Mouse (Mus musculus): Measurements from ENCODE around the gene Dnttip1. TPM values are rescaled to one million over a fixed set of nuclear protein-coding genes. Genes with fewer than 3 reads are reported as not detected.

Dnttip1 gene
- 62.3 and 91.0 TPM in 2 replicates for polyA plus RNA-seq (2012; rRNA removed)

GRCm38 (mm10) chr2:164745843-164746479 lies at the start of gene Dnttip1, which contains the start of gene Wfdc3:
Gene Dnttip1, plus strand, starts transcription at chr2:164745983.
Gene Wfdc3, minus strand, starts transcription at chr2:164745931.

GRCm38 (mm10) chr2:164698201-164698600 lies 47.6 kb upstream of the Dnttip1 start, which contains the start of gene Spint4:
Gene Spint4, plus strand, starts transcription at chr2:164698501.

GRCm38 (mm10) chr2:164715005-164715404 lies 30.8 kb upstream of the Dnttip1 start, which contains the start of gene Spint5:
Gene Spint5, plus strand, starts transcription at chr2:164715305.

GRCm38 (mm10) chr2:164769258-164770037 lies 23.7 kb downstream of the Dnttip1 start, which contains the start of gene Ube2c:
Gene Ube2c, plus strand, starts transcription at chr2:164769898.

GRCm38 (mm10) chr2:164779481-164780086 lies 33.8 kb downstream of the Dnttip1 start, which contains the start of gene Tnnc2:
Gene Tnnc2, minus strand, starts transcription at chr2:164779967.

GRCm38 (mm10) chr2:164785481-164786387 lies 40.0 kb downstream of the Dnttip1 start, which contains the start of gene Snx21:
Gene Snx21, plus strand, starts transcription at chr2:164785823.

GRCm38 (mm10) chr2:164804533-164805331 lies 58.9 kb downstream of the Dnttip1 start, which contains the start of the genes Acot8 and Zswim3:
Gene Acot8, minus strand, starts transcription at chr2:164804882.
Gene Zswim3, plus strand, starts transcription at chr2:164805098.

Other genes with a start within 250 kb of the Dnttip1 start
- gene Pigt, start 248.5 kb upstream of the Dnttip1 start, polyA plus RNA-seq (2012; rRNA removed): 46.1 and 59.7 TPM in 2 replicates
- gene Wfdc2, start 183.6 kb upstream of the Dnttip1 start, polyA plus RNA-seq (2012; rRNA removed): 20.7 and 21.6 TPM in 2 replicates
- not detected in 2 replicates for gene Spint3, start 172.5 kb upstream of the Dnttip1 start, polyA plus RNA-seq (2012; rRNA removed)
- 0.06 TPM in 1 of 2 replicates, not detected in the other for gene Wfdc6a, start 160.5 kb upstream of the Dnttip1 start, polyA plus RNA-seq (2012; rRNA removed)
- gene Eppin, start 152.4 kb upstream of the Dnttip1 start, polyA plus RNA-seq (2012; rRNA removed): 0.09 TPM in 1 of 2 replicates, not detected in the other
- gene Wfdc6b, start 132.5 kb upstream of the Dnttip1 start, polyA plus RNA-seq (2012; rRNA removed): not detected in 2 replicates
- gene Wfdc8, start 132.4 kb upstream of the Dnttip1 start, polyA plus RNA-seq (2012; rRNA removed): not detected in 2 replicates
- not detected in 2 replicates for gene Wfdc16, start 107.2 kb upstream of the Dnttip1 start, polyA plus RNA-seq (2012; rRNA removed)
- gene Wfdc10, start 89.9 kb upstream of the Dnttip1 start, polyA plus RNA-seq (2012; rRNA removed): 0.30 and 0.42 TPM in 2 replicates
- gene Wfdc9, start 89.4 kb upstream of the Dnttip1 start, polyA plus RNA-seq (2012; rRNA removed): not detected in 2 replicates
- not detected in 2 replicates for gene Wfdc11, start 71.9 kb upstream of the Dnttip1 start, polyA plus RNA-seq (2012; rRNA removed)
- 0.06 and 0.20 TPM in 2 replicates for gene Wfdc13, start 60.9 kb upstream of the Dnttip1 start, polyA plus RNA-seq (2012; rRNA removed)
- gene Spint4, start 47.5 kb upstream of the Dnttip1 start, polyA plus RNA-seq (2012; rRNA removed): not detected in 2 replicates
- not detected in 2 replicates for gene Spint5, start 30.7 kb upstream of the Dnttip1 start, polyA plus RNA-seq (2012; rRNA removed)
- gene Wfdc3, start 52 bp upstream of the Dnttip1 start, polyA plus RNA-seq (2012; rRNA removed): 0.35 and 0.89 TPM in 2 replicates
- gene Ube2c, start 23.9 kb downstream of the Dnttip1 start, polyA plus RNA-seq (2012; rRNA removed): 340 and 341 TPM in 2 replicates
- gene Tnnc2, start 34.0 kb downstream of the Dnttip1 start, polyA plus RNA-seq (2012; rRNA removed): 1.6 and 29.6 TPM in 2 replicates
- 9.0 and 10.5 TPM in 2 replicates for gene Snx21, start 39.8 kb downstream of the Dnttip1 start, polyA plus RNA-seq (2012; rRNA removed)
- gene Acot8, start 58.9 kb downstream of the Dnttip1 start, polyA plus RNA-seq (2012; rRNA removed): 19.5 and 26.6 TPM in 2 replicates
- 4.5 and 6.2 TPM in 2 replicates for gene Zswim3, start 59.1 kb downstream of the Dnttip1 start, polyA plus RNA-seq (2012; rRNA removed)
- gene Zswim1, start 76.7 kb downstream of the Dnttip1 start, polyA plus RNA-seq (2012; rRNA removed): 6.0 and 9.0 TPM in 2 replicates
- 0.35 TPM in 1 of 2 replicates, not detected in the other for gene Spata25, start 82.6 kb downstream of the Dnttip1 start, polyA plus RNA-seq (2012; rRNA removed)
- 69.6 and 100 TPM in 2 replicates for gene Ctsa, start 86.9 kb downstream of the Dnttip1 start, polyA plus RNA-seq (2012; rRNA removed)
- 5.9 and 6.0 TPM in 2 replicates for gene Neurl2, start 87.5 kb downstream of the Dnttip1 start, polyA plus RNA-seq (2012; rRNA removed)
- gene Pltp, start 111.7 kb downstream of the Dnttip1 start, polyA plus RNA-seq (2012; rRNA removed): 42.5 and 58.0 TPM in 2 replicates
- 40.0 and 53.1 TPM in 2 replicates for gene Pcif1, start 133.3 kb downstream of the Dnttip1 start, polyA plus RNA-seq (2012; rRNA removed)
- gene Zfp335, start 165.8 kb downstream of the Dnttip1 start, polyA plus RNA-seq (2012; rRNA removed): 18.2 and 29.1 TPM in 2 replicates
- 1.2 and 1.6 TPM in 2 replicates for gene Mmp9, start 194.8 kb downstream of the Dnttip1 start, polyA plus RNA-seq (2012; rRNA removed)
- 12.9 and 13.2 TPM in 2 replicates for gene Slc12a5, start 214.8 kb downstream of the Dnttip1 start, polyA plus RNA-seq (2012; rRNA removed)

Data from central nervous system, embryonic 11.5 days (tissue).